ENCODE assay signal across 18 mouse cellular contexts in genomic region chr1:193125835-193126234, GRCm38 (mm10). TPM values are rescaled to one million over a fixed set of nuclear protein-coding genes. Genes with fewer than 3 reads are reported as not detected.
DNase-seq lines count a peak whose midpoint lies in the region; ATAC-seq and TF ChIP-seq lines count a peak whose summit lies in the region.
"Had no signal": no experiment of that assay in that cellular context is flagged by ENCODE, and none has a peak within 500 bp of the region (broad histone marks: within the 10 kb centered on the region; RNA-seq: fewer than 3 reads in every experiment).

No protein-coding gene starts in this region.

- H3K4me3 ChIP-seq in gastrocnemius, adult 2 months = no peak overlapping the region
- no peak overlapping the region for H3K4me3 ChIP-seq in liver, embryonic 11.5 days (ENCODE audit: low read depth, low read length)
- H3K4me3 ChIP-seq in CH12.LX (replicated peaks in 1 of 3; ENCODE audit: low read depth in 2 of 3, low read length in 2 of 3, poor library complexity in 1 of 3) = no peak overlapping the region
- H3K4me3 ChIP-seq: embryonic facial prominence, embryonic 12.5 days; forebrain, embryonic 12.5 days; limb, embryonic 13.5 days had no signal

- no peak overlapping the region for H3K4me2 ChIP-seq in liver, embryonic 11.5 days
- no peak overlapping the region for H3K4me2 ChIP-seq in CH12.LX (ENCODE audit: insufficient read depth, low read depth, poor library complexity, severe bottlenecking)
- H3K4me2 ChIP-seq: embryonic facial prominence, embryonic 12.5 days; forebrain, embryonic 12.5 days; limb, embryonic 13.5 days had no signal

- H3K9ac ChIP-seq in liver, embryonic 11.5 days (ENCODE audit: low read depth, low read length) = no peak overlapping the region
- no peak overlapping the region for H3K9ac ChIP-seq in CH12.LX (ENCODE audit: insufficient read depth, low read depth)
- H3K9ac ChIP-seq: embryonic facial prominence, embryonic 12.5 days; forebrain, embryonic 12.5 days; limb, embryonic 13.5 days had no signal

- peaks cover 42% of the 10 kb centered on the region for H3K36me3 ChIP-seq in liver, embryonic 11.5 days (ENCODE audit: control insufficient read depth, insufficient read depth, low read length)
- peaks cover 55 to 65% of the 10 kb centered on the region in 2 experiments for H3K36me3 ChIP-seq in CH12.LX (replicated peaks in 1 of 2; ENCODE audit: control insufficient read depth in 1 of 2, insufficient read depth in 1 of 2, low read length in 1 of 2)

- ATAC-seq in liver, embryonic 11.5 days (replicated peaks; ENCODE audit: low FRiP score) = no peak
- ATAC-seq: activated CD4-positive, CD25-positive, alpha-beta regulatory T cell, adult 4 months; hindbrain, embryonic 16.5 days had no signal

- intact Hi-C loops in gastrocnemius, adult 2 months (cut with DNase I) = loop anchor here (1.0 kb wide), 1 partner anchor 125 kb away; no protein-coding TSS in a partner anchor

- dilution Hi-C loops in CH12.LX (cut with MboI; ENCODE audit: extremely low pct_ligation_motif_present, extremely low pct_unique_long_range_greater_than_20kb, low sequenced_read_pairs) = no loop called here

- no peaks in the 10 kb centered on the region for H3K27me3 ChIP-seq in liver, embryonic 11.5 days (replicated peaks; ENCODE audit: control insufficient read depth, insufficient read depth, low read length)
- no peaks in the 10 kb centered on the region for H3K27me3 ChIP-seq in CH12.LX (replicated peaks)
- H3K27me3 ChIP-seq: embryonic facial prominence, embryonic 12.5 days; forebrain, embryonic 12.5 days; limb, embryonic 13.5 days had no signal

- no peak for DNase-seq in gastrocnemius, adult 2 months
- DNase-seq in gastrocnemius, adult 18-20 months (ENCODE audit: low spot score) = no peak
- peak; percentile 13 for DNase-seq in liver
- no peak for DNase-seq in liver, embryonic 11.5 days (ENCODE audit: low spot score)
- no peak for DNase-seq in CH12.LX (ENCODE audit: extremely low read depth)
- DNase-seq in brain, embryonic 14.5 days (ENCODE audit: low read depth) = peak; percentile 54
- no peak for DNase-seq in testis, postnatal 14 days (ENCODE audit: low spot score)
- DNase-seq in right cerebral cortex, adult 18-20 months = no peak
- DNase-seq: cerebellum, postnatal 25 days; gastrocnemius, postnatal 25 days; kidney, postnatal 25 days; lung, postnatal 4 days; thymus, postnatal 4 days had no signal

- H3K4me1 ChIP-seq in liver, embryonic 11.5 days (replicated peaks; ENCODE audit: control insufficient read depth, insufficient read depth, low read length) = peaks cover 6% of the 10 kb centered on the region
- peaks cover 7 to 22% of the 10 kb centered on the region in 2 experiments for H3K4me1 ChIP-seq in CH12.LX (ENCODE audit: control insufficient read depth in 1 of 2, insufficient read depth in 2 of 2)

- in situ Hi-C loops in CH12.LX (cut with MboI; ENCODE audit: low pct_ligation_motif_present, low pct_unique_long_range_greater_than_20kb, low sequenced_read_pairs) = no loop called here

- TF ChIP-seq EP300 in CH12.LX (IDR thresholded peaks at IDR 0.05; ENCODE audit: low read length) = no peak

- no peaks in the 10 kb centered on the region for H3K9me3 ChIP-seq in liver, embryonic 11.5 days (ENCODE audit: control insufficient read depth, low read length)
- no peaks in the 10 kb centered on the region for H3K9me3 ChIP-seq in CH12.LX (replicated peaks; ENCODE audit: low read length)
- H3K9me3 ChIP-seq: embryonic facial prominence, embryonic 12.5 days; forebrain, embryonic 12.5 days; limb, embryonic 13.5 days had no signal

- peak; percentile 56 for TF ChIP-seq CTCF in gastrocnemius, adult 2 months (IDR thresholded peaks at IDR 0.05)
- peak in 1 of 2 experiments; percentile 32; a peak in 1 of 4 replicates for TF ChIP-seq CTCF in CH12.LX (conservative IDR thresholded peaks at IDR 0.05 in 1 of 2, IDR thresholded peaks at IDR 0.05 in 1 of 2; ENCODE audit: low read depth in 2 of 2, low read length in 2 of 2)
- peak; percentile 5; the same call in 1 of the 2 replicates for TF ChIP-seq CTCF in brain, embryonic 14.5 days (IDR thresholded peaks at IDR 0.05; ENCODE audit: borderline replicate concordance, extremely low read depth, insufficient read depth, insufficient read length)

- peaks cover 40% of the 10 kb centered on the region for H3K79me2 ChIP-seq in CH12.LX (replicated peaks; ENCODE audit: control insufficient read depth, extremely low read depth, insufficient read depth, poor library complexity, severe bottlenecking)

- no peak overlapping the region; the same call in 1 of the 2 replicates for H3K27ac ChIP-seq in gastrocnemius, adult 2 months
- no peak overlapping the region for H3K27ac ChIP-seq in liver, embryonic 11.5 days (ENCODE audit: low read depth, low read length)
- no peak overlapping the region for H3K27ac ChIP-seq in CH12.LX (ENCODE audit: insufficient read depth, low read depth)
- H3K27ac ChIP-seq: embryonic facial prominence, embryonic 12.5 days; forebrain, embryonic 12.5 days; limb, embryonic 13.5 days had no signal

- TF ChIP-seq RAD21 in CH12.LX (IDR thresholded peaks at IDR 0.05; ENCODE audit: low read depth, low read length) = no peak; the same call in 1 of the 2 replicates

- no peak for TF ChIP-seq POLR2A in CH12.LX (IDR thresholded peaks at IDR 0.05; ENCODE audit: low read depth, low read length)
- TF ChIP-seq POLR2A in brain, embryonic 14.5 days (IDR thresholded peaks at IDR 0.05; ENCODE audit: borderline replicate concordance, extremely low read depth, insufficient read depth, insufficient read length, poor library complexity, severe bottlenecking) = no peak

- WGBS in liver, embryonic 11.5 days = 76% methylated on average over 4 of the region's 4 CpGs

TF ChIP-seq in CH12.LX, 34 proteins besides CTCF, POLR2A, EP300 and RAD21:
- no peak for TF ChIP-seq ELF1 (IDR thresholded peaks at IDR 0.05; ENCODE audit: low read depth, low read length)
- TF ChIP-seq ZNF384 (IDR thresholded peaks at IDR 0.05; ENCODE audit: low read depth, low read length) = no peak
- TF ChIP-seq MAZ (IDR thresholded peaks at IDR 0.05; ENCODE audit: low read depth, low read length) = no peak
- TF ChIP-seq NELFE (IDR thresholded peaks at IDR 0.05; ENCODE audit: low read depth, low read length) = no peak
- TF ChIP-seq SMC3 (IDR thresholded peaks at IDR 0.05; ENCODE audit: low read depth, low read length) = 0 out of 2 replicates have a peak, but pooled peaks have one; percentile 1
- 0 out of 2 replicates have a peak, but pooled peaks have one; percentile 36 for TF ChIP-seq MAFK (IDR thresholded peaks at IDR 0.05; ENCODE audit: insufficient replicate concordance, low read length)
- TF ChIP-seq KAT2A (IDR thresholded peaks at IDR 0.05; ENCODE audit: insufficient replicate concordance, low read length) = no peak
- TF ChIP-seq E2F4 (IDR thresholded peaks at IDR 0.05; ENCODE audit: insufficient replicate concordance, low read depth, low read length) = no peak

RNA-seq across cellular contexts. Expression of gene Diexf, which starts 4.2 kb away (rescaled TPM):
- 10 to 100 TPM; 10.2 to 13.6 TPM for total RNA-seq in gastrocnemius, adult 2 months (2021)
- 1 to 10 TPM; 6.5 to 6.7 TPM for total RNA-seq in gastrocnemius, adult 18-20 months (2021)
- 9.3 and 10.7 TPM in 2 replicates for polyA plus RNA-seq in liver, embryonic 11.5 days (2014; fragmentation: Nextera tagmentation; extraction: Ambion mirVana)
- total RNA-seq in CH12.LX (2012; rRNA removed) (17.8 and 20.9 TPM in 2 replicates), CH12.LX (2014; rRNA removed) (10.7 and 11.4 TPM in 2 replicates)
- 34.9 and 39.7 TPM in 2 replicates for polyA plus RNA-seq in CH12.LX (2012; ENCODE audit: insufficient read length, low read depth)
- 30.2 and 37.0 TPM in 2 replicates for polyA plus RNA-seq in brain, embryonic 14.5 days (2012; rRNA removed)

RNA-seq across cellular contexts. Expression of gene Irf6, which starts 27.1 kb away (rescaled TPM):
- under 1 TPM; 0.33 to 0.39 TPM for total RNA-seq in gastrocnemius, adult 2 months (2021)
- total RNA-seq in gastrocnemius, adult 18-20 months (2021) = under 1 TPM; 0.53 to 0.88 TPM
- 4.1 and 5.2 TPM in 2 replicates for polyA plus RNA-seq in liver, embryonic 11.5 days (2014; fragmentation: Nextera tagmentation; extraction: Ambion mirVana)
- total RNA-seq in CH12.LX (2012; rRNA removed) (9.7 and 13.0 TPM in 2 replicates), CH12.LX (2014; rRNA removed) (0.31 and 0.58 TPM in 2 replicates)
- 0.35 and 0.43 TPM in 2 replicates for polyA plus RNA-seq in CH12.LX (2012; ENCODE audit: insufficient read length, low read depth)
- 1.1 and 1.2 TPM in 2 replicates for polyA plus RNA-seq in brain, embryonic 14.5 days (2012; rRNA removed)

RNA-seq across cellular contexts. Expression of gene A130010J15Rik, which starts 42.0 kb away (rescaled TPM):
- 1 to 10 TPM; 3.3 to 3.7 TPM for total RNA-seq in gastrocnemius, adult 2 months (2021)
- total RNA-seq in gastrocnemius, adult 18-20 months (2021) = 1 to 10 TPM; 2.9 to 3.9 TPM
- polyA plus RNA-seq in liver, embryonic 11.5 days (2014; fragmentation: Nextera tagmentation; extraction: Ambion mirVana) = 11.1 and 12.8 TPM in 2 replicates
- 20.8 and 22.4 TPM in 2 replicates for total RNA-seq in CH12.LX (2012; rRNA removed)
- total RNA-seq in CH12.LX (2014; rRNA removed) = 18.6 and 19.4 TPM in 2 replicates
- polyA plus RNA-seq in CH12.LX (2012; ENCODE audit: insufficient read length, low read depth) = 6.5 and 9.1 TPM in 2 replicates
- polyA plus RNA-seq in brain, embryonic 14.5 days (2012; rRNA removed) = 7.6 and 7.9 TPM in 2 replicates

Comparison
In these comparisons a context has a peak if more than half of its experiments do, and no peak if none do; other contexts are left out.
1. DNase-seq: peak in liver (single experiment) and brain, embryonic 14.5 days (single experiment); none in gastrocnemius, adult 2 months (single experiment), gastrocnemius, adult 18-20 months (single experiment), liver, embryonic 11.5 days (single experiment), CH12.LX (single experiment), testis, postnatal 14 days (single experiment) and right cerebral cortex, adult 18-20 months (single experiment).
2. RNA of gene A130010J15Rik, which starts 42.0 kb away (total RNA-seq): 18.6 to 22.4 TPM in CH12.LX; 2.9 to 3.9 TPM in gastrocnemius, adult 18-20 months and 3.3 to 3.7 TPM in gastrocnemius, adult 2 months; every median in the first group is over 4 times any median in the second.